Mouse (Mus musculus) CD4-positive, CD25-positive, alpha-beta regulatory T cell, adult 4 months (primary cell): Measurements from ENCODE around the gene Ttyh2. TPM values are rescaled to one million over a fixed set of nuclear protein-coding genes. Genes with fewer than 3 reads are reported as not detected.
A peak's percentile ranks its signal among the peaks of the same experiment; 100 is the strongest.
"Not testable (repeated sequence)": the region's sequence is repeated elsewhere in the genome, so short reads cannot be mapped to it uniquely, and the experiment has no call there.

Experiments used
- ATAC-seq: one replicate; pipeline ENCODE4 v1.8.0; 2017
- polyA plus RNA-seq, 2 experiments: library from polyadenylated mRNA; unstranded; fragments of 100-300 nt; shearing (Covaris generic); gene quantifications; one replicate each; pipeline ENCODE4 v1.2.1; 2017

Gene Ttyh2
- polyA plus RNA-seq, 2 experiments from 2014 or later, result 2.9 to 4.1 TPM

DNA sequence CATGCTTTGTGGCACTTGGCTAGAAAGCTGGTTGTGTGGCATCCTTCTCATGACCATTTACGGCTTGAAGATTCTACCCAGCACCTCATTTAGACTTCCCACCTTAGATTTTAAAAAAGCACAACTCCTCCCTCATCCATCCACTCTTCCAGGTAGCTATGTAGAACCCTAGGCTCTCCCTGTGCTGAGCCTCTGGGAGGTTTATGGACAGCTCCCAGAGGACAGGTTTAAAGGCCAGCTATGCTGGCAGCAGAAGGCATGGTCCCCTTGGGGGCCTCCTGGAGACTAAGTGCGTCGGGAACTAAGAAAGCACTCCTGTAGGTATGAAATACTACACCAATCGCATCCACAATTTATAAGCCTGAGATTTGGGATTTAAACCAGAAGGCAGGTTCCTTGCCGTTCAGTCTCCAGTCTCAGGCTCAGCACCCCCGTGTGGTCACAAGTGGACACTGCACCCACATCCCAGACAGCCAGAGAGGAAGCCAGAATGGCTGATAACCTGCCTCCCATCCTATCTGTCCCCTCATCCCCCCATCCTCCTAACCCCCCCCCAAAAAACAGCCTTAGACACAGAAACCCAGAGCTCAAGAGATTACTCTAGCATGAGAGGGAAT lies 12.4 kb upstream of the Ttyh2 start:
- peak; percentile 54 for ATAC-seq

GRCm38 (mm10) chr11:114664164-114664563 lies 11.1 kb upstream of the Ttyh2 start:
- ATAC-seq, result no peak

GRCm38 (mm10) chr11:114665463-114665862 lies 9.8 kb upstream of the Ttyh2 start:
- no peak for ATAC-seq

DNA sequence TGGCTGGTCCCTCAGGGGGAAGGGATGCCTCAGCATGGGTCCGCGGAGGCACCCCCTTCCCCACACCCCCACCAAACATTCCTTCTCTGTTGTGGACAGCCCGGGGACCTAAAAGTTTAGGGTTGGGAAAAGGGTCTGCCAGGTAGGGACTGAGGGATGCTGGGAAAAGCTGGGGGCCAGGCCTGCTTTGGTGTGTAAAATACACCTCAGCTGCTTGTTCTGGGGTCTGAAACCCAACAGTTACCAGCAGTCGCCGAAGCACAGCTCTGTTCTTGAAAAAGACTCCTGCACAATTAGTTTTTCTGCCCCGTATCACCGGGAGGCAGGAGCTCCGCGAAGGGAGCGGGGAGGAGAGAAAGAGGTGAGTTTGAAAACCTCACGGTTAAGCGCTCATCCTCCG lies 8.4 kb upstream of the Ttyh2 start:
- ATAC-seq, result no peak

DNA sequence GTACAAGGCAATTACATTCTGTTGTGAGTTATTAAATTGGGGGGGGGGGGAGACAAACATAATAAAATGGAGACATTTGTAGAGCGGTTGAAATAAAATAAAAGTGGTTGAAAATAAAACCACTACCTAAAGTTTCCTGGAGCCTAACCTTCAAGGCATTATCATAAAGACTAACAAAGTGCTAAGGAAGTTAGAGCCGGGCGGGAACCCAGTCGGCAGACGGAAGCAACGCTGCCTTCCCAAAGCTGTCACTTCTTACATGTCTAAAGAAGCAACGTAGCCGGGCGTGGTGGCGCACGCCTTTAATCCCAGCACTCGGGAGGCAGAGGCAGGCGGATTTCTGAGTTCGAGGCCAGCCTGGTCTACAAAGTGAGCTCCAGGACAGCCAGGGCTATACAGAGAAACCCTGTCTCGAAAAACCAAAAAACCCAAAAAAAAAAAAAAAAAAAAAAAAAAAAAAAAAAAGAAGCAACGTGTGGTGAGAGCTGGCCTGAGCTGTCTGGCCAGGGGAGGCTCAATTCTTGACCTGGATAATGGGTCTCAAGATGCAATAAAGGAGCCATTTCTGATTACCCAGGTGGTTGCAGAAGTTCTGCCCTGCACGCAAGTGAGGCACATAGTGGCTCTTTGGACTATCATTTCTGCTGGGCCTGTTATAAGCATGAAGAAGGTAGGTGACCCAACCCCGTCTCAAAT lies 7.8 kb upstream of the Ttyh2 start:
- no peak for ATAC-seq

DNA sequence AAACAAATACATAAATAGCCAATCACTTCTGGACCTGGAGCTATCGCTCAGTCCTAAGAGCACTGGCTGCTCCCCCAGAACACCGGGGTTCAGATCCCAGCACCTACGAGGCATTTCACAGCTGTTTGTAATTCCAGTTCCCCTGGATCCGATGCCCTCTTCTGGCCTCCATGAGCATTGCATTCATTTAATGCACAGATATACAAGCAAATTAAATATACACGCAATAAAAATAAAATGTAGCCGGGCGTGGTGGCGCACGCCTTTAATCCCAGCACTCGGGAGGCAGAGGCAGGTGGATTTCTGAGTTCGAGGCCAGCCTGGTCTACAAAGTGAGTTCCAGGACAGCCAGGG lies 7.3 kb upstream of the Ttyh2 start:
- ATAC-seq, result not testable (repeated sequence)

GRCm38 (mm10) chr11:114668301-114668710 lies 6.9 kb upstream of the Ttyh2 start, which contains the start of gene Rpl38:
Gene Rpl38 (plus strand): TSS chr11:114668524.
- peak; percentile 72 for ATAC-seq

DNA sequence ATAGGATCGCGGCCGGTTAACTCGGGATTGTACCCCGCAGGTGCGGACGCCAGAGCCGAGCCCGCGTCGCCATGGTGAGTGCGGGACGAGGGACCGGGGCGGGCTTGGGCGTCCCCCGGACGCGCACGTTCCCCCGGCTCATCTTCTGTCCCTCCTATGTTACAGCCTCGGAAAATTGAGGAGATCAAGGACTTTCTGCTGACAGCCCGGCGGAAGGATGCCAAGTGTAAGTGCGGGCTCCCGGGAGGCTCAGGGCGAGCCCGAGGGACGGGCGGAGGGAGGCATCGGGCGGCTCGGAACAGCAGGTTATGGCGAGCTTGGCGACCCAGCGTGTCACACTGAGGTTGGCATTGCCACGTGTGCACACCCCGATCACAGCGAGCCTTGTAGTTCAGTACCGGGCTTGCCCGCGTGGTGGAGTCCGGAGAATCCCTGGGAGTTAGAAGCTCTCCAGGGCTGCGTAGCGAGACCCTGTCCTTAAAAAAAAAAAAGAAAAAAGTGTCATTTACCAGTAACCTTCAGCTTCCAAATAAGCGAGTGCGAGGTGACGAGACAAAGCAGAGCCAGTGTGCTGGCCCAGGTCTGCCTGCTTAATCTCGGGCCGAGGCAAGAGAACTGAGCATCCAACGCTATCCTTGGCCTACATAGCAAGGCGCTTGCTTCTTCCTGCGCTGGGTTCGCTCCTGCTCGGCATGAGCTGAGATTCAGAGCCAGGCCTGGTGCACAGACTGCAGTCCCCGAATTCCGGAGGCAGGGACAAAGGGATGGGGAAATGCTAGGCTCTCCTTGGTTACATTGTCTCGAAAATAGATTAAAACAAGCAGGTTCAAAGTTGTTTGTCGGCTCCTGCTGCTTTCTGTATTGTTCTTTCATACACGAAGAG lies 6.2 kb upstream of the Ttyh2 start:
- ATAC-seq, result peak; percentile 70

- ATAC-seq, result peak; percentile 42
Measured at GRCm38 (mm10) chr11:114669651-114670168, 5.5 kb upstream of the Ttyh2 start.

DNA sequence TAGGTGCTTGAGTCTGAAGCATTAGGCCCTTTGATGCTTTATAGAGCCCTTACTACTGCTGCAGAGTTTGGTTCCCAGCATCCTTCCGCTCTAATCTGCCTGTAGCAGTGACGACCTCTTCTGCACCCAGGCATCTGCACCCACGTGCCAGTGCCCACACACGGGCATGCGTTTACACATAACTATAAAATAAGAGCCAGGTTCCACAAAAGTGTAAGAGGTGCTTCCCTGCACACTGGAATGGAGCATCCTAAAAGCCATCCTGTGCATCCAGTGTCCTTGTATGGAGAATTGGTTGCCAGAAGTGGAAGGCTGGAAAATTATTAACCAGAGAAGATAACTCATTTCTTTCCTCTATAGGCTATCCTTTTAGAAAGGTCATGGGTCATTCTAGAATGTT lies 4.1 kb upstream of the Ttyh2 start:
- ATAC-seq, result no peak

DNA sequence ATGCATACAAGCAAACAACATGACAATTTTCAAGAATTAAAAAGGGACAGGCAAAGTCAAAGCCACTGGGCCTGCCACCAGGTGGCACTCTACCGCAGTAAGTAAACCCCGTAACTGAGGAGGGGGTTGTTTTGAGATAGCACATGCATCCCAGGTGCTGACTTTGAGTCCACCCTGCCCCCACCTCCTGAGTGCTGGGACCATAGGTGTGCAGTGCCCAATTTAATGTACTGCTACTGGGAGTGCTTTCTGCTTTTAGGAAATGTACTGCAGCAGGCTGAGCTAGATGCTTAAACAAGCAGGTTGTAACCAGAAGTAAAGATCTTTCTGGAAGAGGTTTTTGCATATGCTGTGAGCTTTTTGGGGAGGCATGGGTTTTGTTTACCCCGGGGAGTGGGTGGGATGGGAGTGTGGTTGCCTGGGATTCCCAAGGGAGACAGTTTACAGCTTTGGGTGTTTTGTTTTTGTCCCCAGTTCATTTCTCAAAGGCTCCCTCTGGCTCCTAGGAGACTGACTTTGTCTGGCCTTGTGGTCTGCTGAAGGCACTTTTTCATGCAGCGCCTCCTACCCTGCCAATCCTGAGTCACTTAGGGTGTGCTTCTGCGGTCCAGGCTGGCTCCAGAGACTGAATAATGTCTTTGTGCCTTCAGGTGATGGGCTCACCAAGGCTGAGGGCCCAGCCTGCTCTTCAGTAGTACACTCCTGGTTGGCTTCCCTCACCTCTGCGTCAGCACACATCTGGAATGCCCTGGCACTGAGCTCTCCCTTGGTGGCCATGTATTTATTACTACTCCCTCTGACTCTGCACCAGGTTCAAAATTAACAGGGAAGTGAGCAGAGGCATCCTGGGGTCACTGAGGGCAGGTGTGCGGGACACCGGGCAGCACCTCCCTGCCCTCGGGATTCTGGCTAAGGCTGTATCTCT lies 2.2 kb upstream of the Ttyh2 start:
- no peak for ATAC-seq

- ATAC-seq, result no peak
Measured at GRCm38 (mm10) chr11:114673719-114674050, 1.5 kb upstream of the Ttyh2 start.

DNA sequence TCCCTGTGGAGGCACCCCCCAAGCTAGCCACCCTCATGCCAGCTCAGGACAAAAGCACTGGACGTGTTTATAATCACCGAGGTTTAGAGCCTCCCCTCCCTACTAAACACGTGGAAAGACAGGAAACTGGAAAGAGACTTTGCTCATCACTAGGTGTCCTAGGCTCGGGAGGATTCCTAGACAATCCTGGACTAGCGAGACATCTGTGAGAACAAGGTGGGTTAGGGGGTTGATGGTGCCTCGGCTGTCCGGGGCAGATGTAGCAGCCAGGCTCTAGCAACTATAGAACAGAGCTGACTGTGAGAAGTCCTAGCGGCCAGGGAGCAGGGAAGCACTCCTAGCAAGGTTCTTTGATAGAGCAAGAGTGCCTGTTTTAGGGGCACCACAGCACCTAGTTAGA lies 1.1 kb upstream of the Ttyh2 start:
- ATAC-seq, result no peak

- not testable (repeated sequence) for ATAC-seq
Measured at GRCm38 (mm10) chr11:114674796-114675195, 435 bp upstream of the Ttyh2 start.

GRCm38 (mm10) chr11:114675826-114676401 lies 683 bp downstream of the Ttyh2 start:
- peak; percentile 51 for ATAC-seq

DNA sequence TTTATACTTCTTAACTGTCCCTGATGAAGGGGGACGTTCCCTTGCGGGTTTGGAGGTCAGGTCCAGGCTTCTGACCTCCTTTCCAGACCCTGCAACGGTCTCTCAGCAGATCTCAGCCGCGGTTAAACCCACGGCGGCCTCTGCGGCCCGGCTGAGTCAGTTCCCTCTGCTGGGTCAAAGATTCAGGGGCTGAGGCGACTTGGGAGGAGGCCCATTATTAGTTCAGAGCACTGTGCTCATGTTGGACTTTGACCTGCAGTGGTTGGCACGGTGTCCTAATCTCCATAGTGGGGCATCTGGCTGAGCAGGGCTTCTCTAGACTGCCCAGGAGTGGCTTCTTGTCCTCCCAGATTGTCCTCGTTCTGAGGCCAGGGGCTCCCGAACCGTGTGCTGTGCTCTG lies 1.2 kb downstream of the Ttyh2 start:
- ATAC-seq, result no peak

GRCm38 (mm10) chr11:114676896-114677530 lies 1.8 kb downstream of the Ttyh2 start:
- no peak for ATAC-seq

DNA sequence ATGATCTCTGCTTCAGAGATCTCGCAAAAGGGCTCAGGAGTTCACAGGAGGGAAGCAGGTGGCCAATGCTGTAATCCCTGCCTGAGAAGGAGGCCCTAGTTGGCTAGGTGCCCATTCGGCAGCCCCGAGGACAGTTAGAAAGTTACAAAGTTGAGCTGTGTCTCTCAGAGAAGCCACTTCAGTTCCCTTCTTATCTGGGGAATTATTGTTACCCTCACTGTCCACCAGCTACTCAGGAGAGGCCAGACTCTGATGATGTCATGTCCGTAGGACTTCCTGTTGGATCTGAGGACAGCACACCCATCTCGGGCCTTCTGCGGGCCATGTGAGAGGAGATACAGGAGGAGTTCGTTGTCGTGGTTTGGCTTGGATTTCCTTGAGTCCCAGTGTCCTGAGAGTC lies 4.4 kb downstream of the Ttyh2 start:
- no peak for ATAC-seq

DNA sequence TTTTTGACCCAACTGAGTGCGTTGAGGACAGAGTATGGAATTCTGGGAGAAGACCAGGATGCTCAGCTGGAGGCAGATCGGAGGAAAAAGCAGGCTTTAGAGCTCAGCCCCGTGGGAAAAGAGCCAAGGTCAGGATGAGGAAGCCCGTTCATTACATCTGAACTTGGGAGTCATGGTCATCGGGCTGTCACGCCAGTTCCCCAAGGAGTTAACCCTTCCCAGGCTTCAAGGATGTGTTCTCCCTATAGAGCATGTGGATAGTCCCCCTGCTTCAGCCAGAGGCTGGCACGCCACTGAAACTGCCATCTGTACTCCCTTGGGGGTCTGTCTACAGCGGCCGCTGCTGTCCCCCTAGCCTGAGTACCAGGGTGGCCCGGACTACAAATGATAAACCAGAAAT lies 5.1 kb downstream of the Ttyh2 start:
- ATAC-seq, result no peak

DNA sequence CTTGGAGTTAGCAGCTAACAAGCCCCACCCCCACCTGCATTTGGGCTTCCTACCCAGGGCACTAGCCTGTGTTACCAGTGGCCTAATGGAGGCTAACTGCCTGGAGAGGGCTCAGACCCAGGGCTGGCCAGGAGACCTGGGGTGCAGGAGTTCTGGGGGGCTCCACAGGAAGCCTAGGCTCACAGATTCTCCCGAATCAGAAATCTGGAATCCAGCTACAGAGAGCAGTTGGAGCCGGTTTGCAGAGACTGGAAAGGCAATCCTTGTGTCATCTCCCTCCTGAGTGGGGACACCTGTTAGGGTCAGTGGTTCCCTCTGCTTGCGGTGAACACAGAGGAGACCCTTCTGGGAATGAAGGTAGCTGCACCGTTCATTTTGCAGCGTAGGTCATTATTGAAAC lies 5.8 kb downstream of the Ttyh2 start:
- ATAC-seq, result no peak

DNA sequence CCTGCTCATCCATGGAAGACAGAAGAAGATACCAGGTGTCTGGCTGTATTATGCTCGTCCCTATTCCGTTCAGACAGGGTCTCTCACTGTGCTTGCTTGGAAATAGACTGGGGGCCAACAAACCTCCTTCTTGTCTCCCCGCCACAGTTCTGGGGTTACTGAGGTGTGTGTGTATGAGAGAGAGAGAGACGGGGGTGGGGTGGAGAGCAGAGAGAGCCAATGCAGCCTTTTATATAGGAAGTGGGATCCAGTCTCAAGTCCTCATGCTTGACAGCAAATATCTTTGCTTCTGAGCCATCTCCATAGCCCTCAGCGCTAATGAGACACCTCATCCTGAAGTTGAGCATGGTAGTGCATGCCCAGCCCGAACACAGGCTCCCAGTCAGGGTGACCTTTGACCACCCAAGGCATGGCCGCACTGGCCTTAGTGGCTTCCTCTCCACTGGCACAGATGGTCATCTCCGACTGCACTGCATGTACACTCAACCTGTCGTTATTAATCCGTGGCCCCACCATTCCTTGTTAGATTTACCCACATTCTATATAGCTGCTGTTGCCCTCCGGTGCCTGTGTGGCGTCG lies 7.2 kb downstream of the Ttyh2 start:
- ATAC-seq, result no peak
